Mouse (Mus musculus) bone marrow, adult 2 months (tissue): Measurements from ENCODE around the gene Fosl2.

Source experiments
- CTCF ChIP-seq: fragments of 200-500 bp; IDR thresholded peaks from 2 replicates; pipeline ENCODE4 v1.5.1; 2011; ENCODE audit warnings: low read length, control low read depth; ENCODE audit not compliant: control insufficient read depth, insufficient read depth
- POLR2A ChIP-seq: fragments of 200-500 bp; IDR thresholded peaks from 2 replicates; pipeline ENCODE4 v1.6.1; 2011; ENCODE audit warnings: low read depth, mild to moderate bottlenecking, control low read depth, low read length, borderline replicate concordance; ENCODE audit not compliant: control insufficient read depth

GRCm38 (mm10) chr5:32152725-32153417, 17.3 kb downstream of the Fosl2 start:
- TF ChIP-seq CTCF (no peak), POLR2A (no peak)
